Mouse (Mus musculus) ES-E14 (cell line): ENCODE measurements around the gene Lmf2.

ENCODE experiments used
- CHD2 ChIP-seq: IDR thresholded peaks from 2 replicates; pipeline ENCODE4 v1.6.1; 2014; ENCODE audit warnings: mild to moderate bottlenecking, low read depth, low read length, inconsistent platforms
- HCFC1 ChIP-seq: IDR thresholded peaks from 2 replicates; pipeline ENCODE4 v1.6.1; 2012; ENCODE audit warnings: low read length, inconsistent platforms, borderline replicate concordance; ENCODE audit not compliant: insufficient read depth
- ZNF384 ChIP-seq: IDR thresholded peaks from 2 replicates; pipeline ENCODE4 v1.6.1; 2012; ENCODE audit warnings: low read depth, low read length, inconsistent platforms

DNA sequence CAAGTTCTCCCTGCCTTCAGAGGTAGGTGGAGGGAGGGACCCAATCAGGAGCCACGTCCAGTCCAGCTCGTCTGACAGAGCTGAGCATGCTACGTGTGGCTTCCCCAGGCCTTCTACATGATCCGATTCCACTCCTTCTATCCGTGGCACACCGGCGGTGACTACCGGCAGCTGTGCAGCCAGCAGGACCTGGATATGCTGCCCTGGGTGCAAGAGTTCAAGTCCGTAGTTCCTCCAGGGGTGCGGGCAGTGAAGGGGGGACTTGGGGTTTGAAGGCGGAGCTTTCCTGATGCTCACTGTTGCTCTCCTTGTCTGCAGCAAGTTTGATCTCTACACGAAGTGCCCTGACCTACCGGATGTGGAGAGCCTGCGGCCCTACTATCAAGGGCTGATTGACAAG lies 19.0 kb downstream of the Lmf2 start:
- TF ChIP-seq ZNF384 (no peak), CHD2 (no peak), HCFC1 (no peak)
